Mouse (Mus musculus): Measurements from ENCODE around the gene Elfn2. TPM values are rescaled to one million over a fixed set of nuclear protein-coding genes. Genes with fewer than 3 reads are reported as not detected.

The Elfn2 gene
- polyA plus RNA-seq, 1 experiment, result 8.4 TPM

DNA sequence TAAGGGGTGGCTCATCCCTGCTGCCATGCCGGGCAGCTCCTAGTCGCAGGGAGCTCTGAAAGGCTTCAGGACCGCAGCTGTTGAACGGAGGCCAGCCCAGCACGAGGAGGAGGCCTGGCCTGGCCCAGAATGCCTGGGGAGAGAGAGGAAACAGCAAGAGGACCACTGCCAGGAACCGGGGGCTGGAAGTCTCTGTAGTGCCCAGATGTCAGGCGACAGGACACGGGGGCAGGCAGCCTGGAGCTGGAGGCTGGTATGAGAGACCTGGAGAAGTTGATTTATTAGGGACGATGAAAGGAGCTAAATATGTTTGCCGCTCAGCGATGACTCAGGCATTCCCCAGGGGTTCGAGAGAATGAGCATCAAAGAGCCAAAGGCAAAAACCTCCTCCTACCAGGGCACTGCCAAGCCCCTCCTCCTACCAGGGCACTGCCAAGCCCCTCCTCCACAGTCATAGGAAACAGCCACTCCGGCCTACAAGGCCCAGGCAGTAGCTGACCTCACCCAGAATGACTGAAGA lies 94.1 kb downstream of the Elfn2 start:
- no peak for DNase-seq
- no peaks in the 10 kb centered on the region for H3K27me3 ChIP-seq (ENCODE audit: control insufficient read depth, insufficient read depth, low read length)
- H3K36me3 ChIP-seq (ENCODE audit: control insufficient read depth, insufficient read depth, low read length), result no peaks in the 10 kb centered on the region
- WGBS, result 48% methylated on average over 13 of the region's 13 CpGs
- no peak overlapping the region for H3K27ac ChIP-seq (ENCODE audit: control insufficient read depth, insufficient read depth, low read length)
- H3K4me1 ChIP-seq (replicated peaks; ENCODE audit: control insufficient read depth, insufficient read depth, low read length), result peaks cover 7% of the 10 kb centered on the region
- TF ChIP-seq POLR2A (IDR thresholded peaks at IDR 0.05; ENCODE audit: control insufficient read depth, extremely low read depth, insufficient read depth, low read length, poor library complexity) (no peak), CTCF (IDR thresholded peaks at IDR 0.05; ENCODE audit: borderline replicate concordance, control insufficient read depth, extremely low read depth, insufficient read depth, low read length, poor library complexity) (no peak)
- no peak overlapping the region for H3K4me3 ChIP-seq (ENCODE audit: control insufficient read depth, insufficient read depth, low read length)

DNA sequence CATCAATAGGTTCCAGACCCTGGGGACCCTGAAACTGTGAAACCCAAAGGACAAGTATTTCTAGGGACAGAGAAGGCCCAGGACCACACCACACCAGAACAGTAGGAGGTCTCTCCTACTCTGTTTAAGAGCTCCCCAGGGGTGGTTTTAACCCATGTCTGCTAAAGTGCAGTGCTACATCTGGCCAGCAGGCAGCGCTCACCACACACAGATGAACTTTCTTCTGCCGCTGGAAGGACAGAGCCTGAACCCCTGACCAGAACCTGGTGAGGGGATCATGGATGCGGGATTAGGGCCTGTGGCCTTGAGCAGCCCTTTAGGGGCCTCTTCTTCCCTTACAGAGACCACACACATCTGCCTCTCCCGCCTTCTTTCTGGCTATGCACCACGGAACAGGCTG lies 95.1 kb downstream of the Elfn2 start:
- Histone ChIP-seq H3K4me3 (ENCODE audit: control insufficient read depth, insufficient read depth, low read length) (no peak overlapping the region), H3K36me3 (ENCODE audit: control insufficient read depth, insufficient read depth, low read length) (no peaks in the 10 kb centered on the region), H3K27ac (ENCODE audit: control insufficient read depth, insufficient read depth, low read length) (no peak overlapping the region), H3K4me1 (replicated peaks; ENCODE audit: control insufficient read depth, insufficient read depth, low read length) (peaks cover 7% of the 10 kb centered on the region), H3K27me3 (ENCODE audit: control insufficient read depth, insufficient read depth, low read length) (no peaks in the 10 kb centered on the region)
- WGBS, result 36% methylated on average over 5 of the region's 5 CpGs
- TF ChIP-seq POLR2A (IDR thresholded peaks at IDR 0.05; ENCODE audit: control insufficient read depth, extremely low read depth, insufficient read depth, low read length, poor library complexity), result no peak
- TF ChIP-seq CTCF (IDR thresholded peaks at IDR 0.05; ENCODE audit: borderline replicate concordance, control insufficient read depth, extremely low read depth, insufficient read depth, low read length, poor library complexity), result peak; percentile 84; the same call in 1 of the 2 replicates
- DNase-seq, result peak; percentile 79

Other genes starting within 250 kb of the Elfn2 start
- gene Il2rb, start 223.5 kb downstream of the Elfn2 start, polyA plus RNA-seq (2012; rRNA removed), result 49.7 and 53.7 TPM in 2 replicates
- 12.5 and 13.5 TPM in 2 replicates for gene C1qtnf6, start 187.4 kb downstream of the Elfn2 start, polyA plus RNA-seq (2012; rRNA removed)
- gene Sstr3, start 174.1 kb downstream of the Elfn2 start, polyA plus RNA-seq (2012; rRNA removed), result 1.6 and 2.2 TPM in 2 replicates
- gene Rac2, start 146.0 kb downstream of the Elfn2 start, polyA plus RNA-seq (2012; rRNA removed), result 1,833 and 1,914 TPM in 2 replicates
- 81.1 and 83.6 TPM in 2 replicates for gene Cyth4, start 121.7 kb downstream of the Elfn2 start, polyA plus RNA-seq (2012; rRNA removed)
- 97.5 and 110 TPM in 2 replicates for gene Mfng, start 54.7 kb upstream of the Elfn2 start, polyA plus RNA-seq (2012; rRNA removed)
- gene Card10, start 84.3 kb upstream of the Elfn2 start, polyA plus RNA-seq (2012; rRNA removed), result 12.6 and 13.0 TPM in 2 replicates
- gene Cdc42ep1, start 123.9 kb upstream of the Elfn2 start, polyA plus RNA-seq (2012; rRNA removed), result 8.1 and 12.5 TPM in 2 replicates
- gene Lgals2, start 136.8 kb upstream of the Elfn2 start, polyA plus RNA-seq (2012; rRNA removed), result 2.9 and 4.8 TPM in 2 replicates
- 137 and 155 TPM in 2 replicates for gene Gga1, start 158.4 kb upstream of the Elfn2 start, polyA plus RNA-seq (2012; rRNA removed)
- 0.08 and 0.14 TPM in 2 replicates for gene Gm49510, start 180.9 kb upstream of the Elfn2 start, polyA plus RNA-seq (2012; rRNA removed)
- gene Sh3bp1, start 181.0 kb upstream of the Elfn2 start, polyA plus RNA-seq (2012; rRNA removed), result 371 and 412 TPM in 2 replicates
- gene Pdxp, start 195.1 kb upstream of the Elfn2 start, polyA plus RNA-seq (2012; rRNA removed), result 72.0 and 94.8 TPM in 2 replicates
- 359 and 428 TPM in 2 replicates for gene Lgals1, start 208.0 kb upstream of the Elfn2 start, polyA plus RNA-seq (2012; rRNA removed)
- gene Nol12, start 216.2 kb upstream of the Elfn2 start, polyA plus RNA-seq (2012; rRNA removed), result 26.8 and 27.9 TPM in 2 replicates
- 52.2 and 70.7 TPM in 2 replicates for gene Triobp, start 229.0 kb upstream of the Elfn2 start, polyA plus RNA-seq (2012; rRNA removed)

All from thymus, adult 2 months (tissue).